Mouse (Mus musculus) brain, embryonic 14.5 days (tissue): ENCODE measurements around the gene Mki67.

Experiments used
- CTCF ChIP-seq: fragments of 200-500 bp; IDR thresholded peaks from 2 replicates; pipeline ENCODE4 v1.5.1; 2012; ENCODE audit warnings: inconsistent platforms, mild to moderate bottlenecking, moderate library complexity, borderline replicate concordance; ENCODE audit not compliant: insufficient read depth, insufficient read length; ENCODE audit errors: extremely low read depth
- POLR2A ChIP-seq: fragments of 200-500 bp; IDR thresholded peaks from 2 replicates; pipeline ENCODE4 v1.6.1; 2012; ENCODE audit warnings: mild to moderate bottlenecking, inconsistent platforms, borderline replicate concordance; ENCODE audit not compliant: poor library complexity, insufficient read depth, insufficient read length, severe bottlenecking; ENCODE audit errors: extremely low read depth

DNA sequence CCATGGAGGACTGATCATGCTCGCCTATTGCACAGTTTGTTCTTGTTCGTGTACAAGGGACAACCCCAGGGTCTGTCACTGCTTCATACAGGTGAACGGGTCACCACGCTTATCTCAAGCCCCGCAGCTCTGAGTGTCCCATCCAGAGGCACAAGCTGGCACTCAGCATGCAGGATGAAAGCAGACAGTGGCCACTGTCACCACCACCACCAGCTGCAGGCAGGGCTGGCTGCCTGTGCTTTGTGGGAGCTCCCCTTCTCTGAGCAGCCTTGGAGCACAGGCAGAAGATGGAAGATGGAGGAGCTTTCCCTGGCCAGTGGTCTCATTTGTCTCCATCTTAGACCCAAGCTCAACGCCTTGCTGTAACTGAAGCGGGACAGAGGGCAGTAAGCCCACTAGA is 31.2 kb downstream of the Mki67 start:
- TF ChIP-seq CTCF = no peak
- no peak for TF ChIP-seq POLR2A
